Mouse (Mus musculus) liver, embryonic 13.5 days (tissue): ENCODE measurements around the gene Edc3. TPM values are rescaled to one million over a fixed set of nuclear protein-coding genes. Genes with fewer than 3 reads are reported as not detected.

Experiments
- ATAC-seq: fragments of 200-750 bp; cut with Nextera tagmentation; 2 replicates; pipeline ENCODE4 v1.8.0; 2017; ENCODE audit warnings: low read depth, mild to moderate bottlenecking, moderate number of reproducible peaks, moderate library complexity
- DNase-seq: peaks from one replicate; pipeline ENCODE4 v3.0.0; 2022
- H3K27ac ChIP-seq: fragments of 300-500 bp; sonication (generic); 2 replicates; pipeline ENCODE4 v1.5.1; 2015; ENCODE audit warnings: moderate library complexity, mild to moderate bottlenecking, inconsistent platforms
- H3K27me3 ChIP-seq: fragments of 300-500 bp; sonication (generic); 2 replicates; pipeline ENCODE4 v1.6.1; 2015; ENCODE audit warnings: mild to moderate bottlenecking, inconsistent platforms
- H3K36me3 ChIP-seq: fragments of 300-500 bp; sonication (generic); 2 replicates; pipeline ENCODE4 v1.6.1; 2015; ENCODE audit warnings: mild to moderate bottlenecking, inconsistent platforms
- H3K4me1 ChIP-seq: fragments of 300-500 bp; sonication (generic); replicated peaks from 2 replicates; pipeline ENCODE4 v1.6.1; 2015; ENCODE audit warnings: inconsistent platforms
- H3K4me2 ChIP-seq: fragments of 300-500 bp; sonication (generic); 2 replicates; pipeline ENCODE4 v1.6.1; 2015; ENCODE audit warnings: inconsistent platforms, mild to moderate bottlenecking, moderate library complexity
- H3K4me3 ChIP-seq: fragments of 300-500 bp; sonication (generic); replicated peaks from 2 replicates; pipeline ENCODE4 v1.5.1; 2015; ENCODE audit warnings: mild to moderate bottlenecking, inconsistent platforms
- H3K9ac ChIP-seq: fragments of 300-500 bp; sonication (generic); 2 replicates; pipeline ENCODE4 v1.6.1; 2015; ENCODE audit warnings: mild to moderate bottlenecking, inconsistent platforms
- H3K9me3 ChIP-seq: fragments of 300-500 bp; sonication (generic); replicated peaks from 2 replicates; pipeline ENCODE4 v1.6.1; 2016; ENCODE audit warnings: inconsistent platforms
- WGBS: fragments of 180-500 bp; shearing (Covaris S2); methylation state at CpG from one replicate; pipeline ENCODE4 v1.1.7; 2015; ENCODE audit not compliant: insufficient replicate concordance; 5-methylcytosine and 5-hydroxymethylcytosine counted together
- polyA plus RNA-seq: library from polyadenylated mRNA; unstranded; fragments of >200 nt; fragmentation: Nextera tagmentation; extraction: Ambion mirVana; gene quantifications from 2 replicates; pipeline ENCODE4 v1.2.1, GENCODE M21; 2015

The Edc3 gene
- polyA plus RNA-seq, 1 experiment from 2014 or later: 16.7 TPM

DNA sequence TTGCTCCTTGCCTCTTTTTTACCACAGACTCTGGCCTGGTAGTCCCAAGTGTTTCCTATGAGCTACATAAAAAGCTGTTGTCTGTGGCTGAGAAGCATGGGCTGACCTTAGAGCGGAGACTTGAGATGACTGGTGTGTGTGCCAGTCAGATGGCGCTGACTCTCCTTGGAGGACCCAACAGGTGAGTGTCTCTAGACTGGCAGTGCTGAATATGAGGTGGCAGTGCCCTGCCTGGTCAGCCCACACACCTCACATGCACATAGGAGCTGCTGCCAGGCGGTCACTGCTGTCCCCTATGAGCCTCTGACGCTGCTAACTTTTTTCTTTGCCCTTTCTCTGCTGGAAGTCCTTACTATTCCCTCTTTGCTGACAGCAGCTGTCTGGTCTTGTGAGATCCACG is 31.5 kb downstream of the Edc3 start:
- 85% methylated on average over 5 of the region's 5 CpGs for WGBS
- Histone ChIP-seq H3K36me3 (peaks cover 61% of the 10 kb centered on the region), H3K4me1 (peaks cover 11% of the 10 kb centered on the region; the same call in 1 of the 2 replicates), H3K9me3 (no peaks in the 10 kb centered on the region), H3K27ac (no peak overlapping the region), H3K27me3 (no peaks in the 10 kb centered on the region), H3K4me3 (no peak overlapping the region), H3K9ac (no peak overlapping the region), H3K4me2 (no peak overlapping the region)
- no peak for ATAC-seq
- no peak for DNase-seq

DNA sequence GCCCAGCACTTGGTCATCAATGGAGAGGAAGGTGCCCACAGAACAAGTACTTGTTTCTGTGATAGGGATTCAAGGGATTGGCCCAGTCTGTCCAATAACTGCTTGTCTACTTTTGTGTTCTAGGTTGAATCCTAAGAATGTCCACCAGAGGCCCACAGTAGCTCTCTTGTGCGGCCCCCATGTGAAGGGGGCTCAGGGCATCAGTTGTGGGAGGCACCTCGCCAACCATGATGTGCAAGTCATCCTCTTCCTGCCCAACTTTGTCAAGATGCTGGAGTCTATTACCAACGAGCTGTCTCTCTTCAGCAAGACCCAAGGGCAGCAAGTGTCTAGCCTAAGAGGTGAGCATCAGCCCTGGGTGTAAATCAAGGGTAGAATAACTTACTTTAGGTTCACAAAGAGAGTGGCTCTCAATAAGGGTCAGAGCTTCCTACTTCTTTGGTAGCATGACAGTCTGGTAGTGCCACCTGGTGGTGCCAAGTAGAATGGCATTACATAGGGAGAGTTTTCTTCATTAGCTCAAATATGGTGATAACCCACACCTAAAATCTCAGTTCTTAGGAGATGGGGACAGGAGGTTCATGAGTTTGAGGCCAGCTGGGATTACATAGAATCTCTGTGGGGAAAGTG is 36.2 kb downstream of the Edc3 start:
- peak overlapping the region; percentile 2; the same call in 1 of the 2 replicates for H3K27ac ChIP-seq
- no peak for DNase-seq
- H3K9me3 ChIP-seq: no peaks in the 10 kb centered on the region
- no peak overlapping the region for H3K4me3 ChIP-seq
- no peak for ATAC-seq
- H3K9ac ChIP-seq: no peak overlapping the region
- WGBS: 54% methylated on average over 3 of the region's 3 CpGs
- H3K4me2 ChIP-seq: no peak overlapping the region
- no peaks in the 10 kb centered on the region for H3K4me1 ChIP-seq
- H3K27me3 ChIP-seq: no peaks in the 10 kb centered on the region
- peaks cover 96% of the 10 kb centered on the region for H3K36me3 ChIP-seq

DNA sequence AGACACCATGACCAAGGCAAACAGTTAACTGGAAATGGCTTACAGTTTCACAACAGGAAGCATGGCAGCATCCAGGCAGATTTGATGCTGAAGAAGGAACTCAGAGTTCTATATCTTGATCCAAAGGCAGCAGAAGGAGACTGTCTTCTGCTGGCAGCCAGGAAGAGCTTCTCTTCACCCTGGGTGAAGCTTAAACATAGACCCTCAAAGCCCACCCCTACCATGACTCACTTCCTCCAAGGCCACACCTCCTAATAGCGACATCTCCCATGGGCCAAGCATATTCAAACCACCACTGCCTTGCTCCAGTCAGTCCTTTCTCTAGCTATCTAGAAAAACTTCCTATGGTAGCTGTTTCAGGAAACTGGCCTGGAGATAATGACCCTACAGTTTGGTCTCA is 38.7 kb downstream of the Edc3 start:
- ATAC-seq: no peak
- no peak overlapping the region for H3K4me3 ChIP-seq
- no peaks in the 10 kb centered on the region for H3K27me3 ChIP-seq
- H3K9ac ChIP-seq: no peak overlapping the region
- peaks cover 97% of the 10 kb centered on the region for H3K36me3 ChIP-seq
- no peak for DNase-seq
- H3K9me3 ChIP-seq: no peaks in the 10 kb centered on the region
- no peaks in the 10 kb centered on the region for H3K4me1 ChIP-seq
- no peak overlapping the region for H3K4me2 ChIP-seq
- 70% methylated on average over 1 of the region's 1 CpGs for WGBS
- H3K27ac ChIP-seq: no peak overlapping the region

DNA sequence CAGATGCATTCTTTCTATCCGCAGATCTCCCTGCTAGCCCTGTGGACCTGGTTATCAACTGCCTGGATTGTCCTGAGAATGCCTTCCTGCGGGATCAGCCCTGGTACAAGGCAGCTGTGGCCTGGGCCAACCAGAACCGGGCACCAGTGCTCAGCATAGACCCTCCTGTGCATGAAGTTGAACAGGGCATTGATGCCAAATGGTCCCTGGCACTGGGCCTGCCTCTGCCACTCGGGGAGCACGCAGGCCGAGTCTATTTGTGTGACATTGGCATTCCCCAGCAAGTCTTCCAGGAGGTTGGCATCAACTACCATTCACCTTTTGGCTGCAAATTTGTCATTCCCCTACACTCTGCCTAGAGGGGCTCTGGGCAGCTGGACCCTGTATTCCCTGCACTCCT is 39.8 kb downstream of the Edc3 start:
- no peak for DNase-seq
- WGBS: 91% methylated on average over 6 of the region's 6 CpGs

GRCm38 (mm10) chr9:57748831-57749230 is 40.5 kb downstream of the Edc3 start:
- no peak overlapping the region for H3K4me3 ChIP-seq
- no peak overlapping the region for H3K4me2 ChIP-seq
- H3K4me1 ChIP-seq: no peaks in the 10 kb centered on the region
- 0 out of 2 replicates have a peak overlapping the region, but pooled peaks have one; percentile 24 for H3K27ac ChIP-seq
- DNase-seq: no peak
- H3K9me3 ChIP-seq: no peaks in the 10 kb centered on the region
- peaks cover 99% of the 10 kb centered on the region for H3K36me3 ChIP-seq
- 84% methylated on average over 1 of the region's 1 CpGs for WGBS
- no peak for ATAC-seq
- H3K9ac ChIP-seq: no peak overlapping the region
- no peaks in the 10 kb centered on the region for H3K27me3 ChIP-seq

More for the DNA sequence above, 39.8 kb downstream of the Edc3 start:
- no peak for ATAC-seq
- no peaks in the 10 kb centered on the region for H3K27me3 ChIP-seq
- H3K9me3 ChIP-seq: no peaks in the 10 kb centered on the region
- no peaks in the 10 kb centered on the region for H3K4me1 ChIP-seq
- no peak overlapping the region for H3K9ac ChIP-seq
- H3K36me3 ChIP-seq: peaks cover 98% of the 10 kb centered on the region
- H3K4me2 ChIP-seq: no peak overlapping the region
- peak overlapping the region; percentile 24; the same call in 1 of the 2 replicates for H3K27ac ChIP-seq
- H3K4me3 ChIP-seq: no peak overlapping the region

DNA sequence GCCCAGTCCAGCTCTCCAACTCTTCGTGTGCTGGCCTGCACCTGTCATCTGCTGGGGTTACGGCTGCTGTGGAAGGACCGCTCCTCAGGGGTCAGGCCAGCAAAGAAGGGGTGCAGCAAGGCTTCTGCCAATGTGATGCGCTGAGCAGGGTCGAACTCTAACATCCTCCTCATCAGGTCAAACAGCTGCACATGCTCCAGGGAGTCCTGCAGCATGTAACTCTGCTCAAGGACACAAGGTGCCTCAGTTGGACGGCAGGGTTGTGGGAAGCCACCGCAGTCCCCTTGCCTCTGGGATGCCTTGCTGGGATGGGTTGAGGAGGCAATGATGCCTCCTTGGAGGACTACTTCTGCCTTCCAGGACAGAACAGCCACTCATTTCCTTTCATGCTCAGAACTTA is 42.6 kb downstream of the Edc3 start:
- H3K9me3 ChIP-seq: no peaks in the 10 kb centered on the region
- 86% methylated on average over 7 of the region's 7 CpGs for WGBS
- H3K4me3 ChIP-seq: no peak overlapping the region

DNA sequence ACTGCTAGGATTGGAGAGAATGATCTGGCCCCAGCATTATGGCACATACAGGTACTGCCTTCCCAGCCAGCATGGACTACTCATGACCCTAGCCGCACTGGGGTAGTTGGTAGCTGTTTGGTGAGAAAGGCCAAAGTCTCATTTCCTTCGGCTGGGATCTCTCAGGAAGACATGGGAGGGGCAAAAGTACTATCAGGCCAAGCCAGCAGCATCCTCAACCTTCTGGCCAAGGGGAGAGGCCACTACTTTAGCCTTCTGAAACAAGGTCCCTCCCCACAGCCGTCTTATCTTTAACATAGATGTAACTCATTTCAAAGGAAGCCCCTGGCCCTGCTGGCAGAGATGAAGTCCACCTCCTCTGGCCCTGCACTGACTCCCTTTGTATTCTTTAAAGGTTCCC is 49.2 kb downstream of the Edc3 start:
- no peaks in the 10 kb centered on the region for H3K9me3 ChIP-seq
- peak overlapping the region; percentile 43 for H3K4me3 ChIP-seq
- peaks cover 60% of the 10 kb centered on the region for H3K4me1 ChIP-seq
- no peaks in the 10 kb centered on the region for H3K27me3 ChIP-seq
- WGBS: 10% methylated on average over 3 of the region's 3 CpGs
- peaks cover 97% of the 10 kb centered on the region for H3K36me3 ChIP-seq
- DNase-seq (peak; percentile 75), ATAC-seq (peak; percentile 84)
- peak overlapping the region; percentile 97 for H3K4me2 ChIP-seq
- peak overlapping the region; percentile 71 for H3K9ac ChIP-seq
- peak overlapping the region; percentile 95 for H3K27ac ChIP-seq

More for the DNA sequence above, 42.6 kb downstream of the Edc3 start:
- Histone ChIP-seq H3K9ac (no peak overlapping the region), H3K27ac (no peak overlapping the region), H3K4me1 (no peaks in the 10 kb centered on the region), H3K27me3 (no peaks in the 10 kb centered on the region), H3K36me3 (peaks cover 100% of the 10 kb centered on the region), H3K4me2 (no peak overlapping the region)
- no peak for DNase-seq
- no peak for ATAC-seq

GRCm38 (mm10) chr9:57758528-57758927 is 50.2 kb downstream of the Edc3 start:
- H3K4me2 ChIP-seq: peak overlapping the region; percentile 97
- ATAC-seq (no peak), DNase-seq (peak; percentile 67)
- WGBS: 87% methylated on average over 22 of the region's 22 CpGs
- H3K9ac ChIP-seq: peak overlapping the region; percentile 71
- peak overlapping the region; percentile 95 for H3K27ac ChIP-seq
- no peaks in the 10 kb centered on the region for H3K27me3 ChIP-seq
- H3K36me3 ChIP-seq: peaks cover 88% of the 10 kb centered on the region
- H3K4me3 ChIP-seq: peak overlapping the region; percentile 43
- no peaks in the 10 kb centered on the region for H3K9me3 ChIP-seq
- peaks cover 69% of the 10 kb centered on the region for H3K4me1 ChIP-seq

DNA sequence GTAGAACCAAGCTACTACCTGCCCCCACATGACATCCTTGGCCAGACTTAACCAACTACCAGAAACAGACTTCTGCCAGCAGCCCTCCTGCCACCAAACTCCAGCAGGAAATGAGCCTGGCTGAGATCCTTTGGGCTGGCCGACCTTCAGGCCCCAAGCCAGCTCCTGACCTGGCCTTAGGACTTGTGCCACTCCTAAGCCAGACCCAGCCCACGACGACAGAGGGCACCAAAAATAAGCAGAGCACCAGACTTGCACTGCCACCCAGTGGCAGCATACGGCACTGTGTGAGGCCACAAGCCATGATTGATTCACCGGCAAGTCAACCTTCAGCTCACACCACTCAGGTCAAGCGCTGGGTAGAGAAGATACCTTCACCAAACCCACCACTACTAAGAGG is 50.9 kb downstream of the Edc3 start:
- 18% methylated on average over 6 of the region's 6 CpGs for WGBS
- H3K36me3 ChIP-seq: peaks cover 80% of the 10 kb centered on the region
- peak overlapping the region; percentile 97 for H3K4me2 ChIP-seq
- peak overlapping the region; percentile 95 for H3K27ac ChIP-seq
- no peaks in the 10 kb centered on the region for H3K27me3 ChIP-seq
- H3K4me1 ChIP-seq: peaks cover 75% of the 10 kb centered on the region
- ATAC-seq (peak; percentile 37), DNase-seq (peak; percentile 71)
- H3K9me3 ChIP-seq: no peaks in the 10 kb centered on the region
- peak overlapping the region; percentile 71 for H3K9ac ChIP-seq
- H3K4me3 ChIP-seq: peak overlapping the region; percentile 32

DNA sequence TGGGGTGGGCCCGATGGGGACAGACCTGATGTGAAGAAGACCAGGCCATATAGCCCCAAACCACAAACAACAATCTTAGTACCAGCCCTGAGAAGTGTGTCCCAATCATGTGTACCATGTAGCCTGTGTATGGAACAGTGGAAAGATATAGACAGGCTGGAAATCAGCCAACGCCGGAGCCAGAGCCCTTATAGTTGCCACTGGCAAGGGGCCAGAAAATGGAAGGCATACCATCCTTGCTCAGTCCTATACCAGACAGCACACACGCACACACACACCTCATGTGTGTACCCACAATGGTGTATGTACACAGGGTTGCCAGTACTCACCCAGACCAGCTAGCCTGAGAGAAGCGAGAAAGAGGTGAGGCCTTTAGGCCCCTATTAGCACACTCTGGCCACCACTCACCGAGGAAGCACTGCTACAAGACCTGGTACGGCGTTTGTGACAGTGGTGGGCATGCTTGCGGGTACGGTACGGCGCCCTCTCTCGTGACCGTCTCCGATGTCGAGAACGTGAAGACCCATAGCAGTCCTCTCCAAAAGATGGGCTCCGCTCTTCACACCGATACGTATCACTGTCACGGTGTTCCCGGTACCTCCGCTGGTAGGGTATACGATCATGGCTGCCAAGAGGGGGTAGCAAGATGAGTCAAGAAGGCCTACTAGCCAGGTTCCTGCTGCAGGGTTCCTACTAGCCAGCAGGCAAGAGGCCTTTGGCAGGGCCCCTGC is 52.2 kb downstream of the Edc3 start:
- DNase-seq (no peak), ATAC-seq (no peak)
- H3K36me3 ChIP-seq: peaks cover 67% of the 10 kb centered on the region
- peaks cover 75% of the 10 kb centered on the region for H3K4me1 ChIP-seq
- peak overlapping the region; percentile 97 for H3K4me2 ChIP-seq
- peak overlapping the region; percentile 32; the same call in 1 of the 2 replicates for H3K4me3 ChIP-seq
- peak overlapping the region; percentile 71; the same call in 1 of the 2 replicates for H3K9ac ChIP-seq
- no peaks in the 10 kb centered on the region for H3K9me3 ChIP-seq
- no peaks in the 10 kb centered on the region for H3K27me3 ChIP-seq
- 97% methylated on average over 24 of the region's 24 CpGs for WGBS
- H3K27ac ChIP-seq: peak overlapping the region; percentile 98

DNA sequence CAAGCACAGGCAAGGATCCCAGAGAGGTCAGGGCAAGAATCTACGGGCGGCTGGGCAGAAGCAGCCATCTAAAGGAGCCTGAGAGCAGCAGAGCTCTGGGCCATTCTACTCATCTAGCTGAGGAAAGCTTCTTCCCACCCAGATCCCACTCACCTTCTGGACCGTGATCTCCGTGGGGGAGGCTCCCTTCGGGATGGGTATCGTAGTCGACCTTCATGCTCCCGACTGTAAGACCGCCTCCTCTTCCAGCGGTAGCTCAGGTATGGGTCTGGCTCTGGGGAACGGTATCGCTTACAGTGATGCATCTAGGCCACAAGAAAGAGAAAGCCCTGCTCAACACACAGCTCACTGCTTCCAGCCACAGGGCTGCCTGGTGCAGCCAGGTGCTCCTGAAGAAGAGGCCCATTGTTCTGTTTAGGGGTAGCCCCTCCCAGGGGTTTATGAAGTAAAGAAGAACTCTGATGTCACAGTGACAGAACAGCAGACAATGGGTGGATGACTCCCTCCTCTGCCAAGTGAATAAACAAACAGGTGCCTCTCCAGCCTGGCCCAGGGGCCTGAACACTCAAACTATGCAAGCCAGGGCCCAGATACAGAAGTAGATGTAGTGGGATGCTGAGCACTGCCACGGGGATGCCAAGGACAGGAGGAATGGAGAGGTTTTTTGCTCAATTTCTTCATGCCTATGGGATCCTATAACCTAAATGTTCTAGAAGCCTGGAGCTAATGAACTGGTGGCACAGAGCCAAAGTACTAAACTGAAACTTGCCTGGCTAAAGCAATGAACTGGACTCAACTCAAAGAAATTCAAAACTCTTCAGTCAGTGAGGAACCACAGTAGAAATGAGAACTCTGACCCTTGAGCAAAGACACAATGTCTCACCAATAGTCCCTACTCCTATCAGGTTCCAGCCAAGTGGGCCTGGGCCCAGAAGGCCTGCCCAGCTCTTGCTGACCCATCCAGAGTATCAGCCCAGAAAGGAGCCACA is 53.5 kb downstream of the Edc3 start:
- Histone ChIP-seq H3K9me3 (no peaks in the 10 kb centered on the region), H3K36me3 (peaks cover 55% of the 10 kb centered on the region), H3K4me2 (peak overlapping the region; percentile 97), H3K9ac (peak overlapping the region; percentile 100), H3K27ac (peak overlapping the region; percentile 98), H3K4me3 (peak overlapping the region; percentile 96), H3K27me3 (0 out of 2 replicates have a peak, but pooled peaks cover 3% of the 10 kb centered on the region), H3K4me1 (peaks cover 83% of the 10 kb centered on the region)
- WGBS: 91% methylated on average over 13 of the region's 13 CpGs
- no peak for DNase-seq
- ATAC-seq: no peak
